Mouse (Mus musculus): ENCODE results near the gene Slc37a1. TPM values are rescaled to one million over a fixed set of nuclear protein-coding genes. Genes with fewer than 3 reads are reported as not detected.

Slc37a1 gene
- total RNA-seq, 2 experiments from 2014 or later: 6.2 to 6.3 TPM

- no peak for DNase-seq (ENCODE audit: low spot score in 2 of 2)
Measured at GRCm38 (mm10) chr17:31317521-31318272, 31.1 kb downstream of the Slc37a1 start.

GRCm38 (mm10) chr17:31318906-31319767 lies 32.5 kb downstream of the Slc37a1 start:
- no peak for DNase-seq (ENCODE audit: low spot score in 2 of 2)

GRCm38 (mm10) chr17:31321425-31321824 lies 34.8 kb downstream of the Slc37a1 start:
- DNase-seq (ENCODE audit: low spot score in 2 of 2): peak; percentile 62 to 82

- DNase-seq (ENCODE audit: low spot score in 2 of 2): no peak
Measured at GRCm38 (mm10) chr17:31322446-31322845, 35.9 kb downstream of the Slc37a1 start.

- DNase-seq (ENCODE audit: low spot score in 2 of 2): no peak
Measured at GRCm38 (mm10) chr17:31323379-31323778, 36.8 kb downstream of the Slc37a1 start.

DNA sequence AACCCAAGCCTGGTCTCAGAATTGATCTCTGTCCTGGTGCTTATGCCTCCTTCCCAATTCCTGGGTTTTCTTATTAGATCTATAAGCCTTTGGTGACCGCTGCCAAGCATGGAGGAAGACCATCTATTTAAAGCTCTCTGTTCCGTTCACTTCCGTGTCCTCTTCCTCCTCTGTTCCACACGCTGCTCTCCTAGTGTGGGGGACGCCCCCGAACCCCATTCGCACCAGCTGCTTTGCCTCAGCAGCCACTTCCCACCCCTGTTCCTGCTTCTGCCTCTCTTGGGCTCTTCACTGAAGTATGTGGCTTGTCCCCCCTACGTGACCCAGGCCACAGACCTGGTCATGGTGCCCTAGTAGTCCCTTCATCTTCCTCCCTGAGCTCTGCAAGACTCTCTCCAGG lies 37.6 kb downstream of the Slc37a1 start:
- peak in 1 of 2 experiments; percentile 58 for DNase-seq (ENCODE audit: low spot score in 2 of 2)

DNA sequence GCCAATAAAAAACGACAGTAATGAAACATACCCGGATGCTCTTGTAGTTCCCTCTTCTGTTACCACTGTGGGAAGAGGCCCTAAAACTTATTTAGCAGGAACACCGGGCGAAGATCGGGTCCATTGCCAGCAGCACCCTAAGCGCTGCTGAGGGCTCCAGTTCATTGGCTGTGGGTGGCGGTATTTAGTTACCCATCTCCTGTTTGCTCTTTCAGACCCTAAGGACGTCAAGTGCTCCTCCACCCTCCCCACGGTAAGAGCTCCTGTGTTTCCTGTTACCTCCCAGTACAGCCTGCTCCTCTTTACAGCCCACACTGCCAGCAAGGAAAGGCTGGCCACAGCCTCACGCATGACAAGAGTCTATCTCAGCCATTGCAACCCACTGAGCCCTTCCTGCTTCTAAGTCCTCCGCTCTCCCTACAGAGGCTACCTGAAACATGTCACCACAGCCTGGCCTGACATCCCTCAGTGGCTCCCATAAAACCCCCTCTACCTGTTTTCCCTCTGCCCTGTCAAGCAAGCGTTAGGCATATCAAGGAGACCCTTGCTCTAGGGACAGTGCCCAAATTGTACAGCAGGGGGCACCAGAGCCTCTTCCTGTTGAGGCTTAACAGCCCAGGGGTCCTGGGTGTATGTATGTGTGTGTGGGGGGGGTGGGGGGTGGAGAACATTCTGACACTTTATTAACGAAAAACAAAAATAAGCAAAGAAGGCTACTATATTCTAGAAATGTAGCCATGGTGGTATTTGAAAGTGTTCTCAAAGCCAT lies 39.0 kb downstream of the Slc37a1 start:
- no peak for DNase-seq (ENCODE audit: low spot score in 2 of 2)

GRCm38 (mm10) chr17:31326220-31326852 lies 39.7 kb downstream of the Slc37a1 start:
- DNase-seq (ENCODE audit: low spot score in 2 of 2): no peak

DNA sequence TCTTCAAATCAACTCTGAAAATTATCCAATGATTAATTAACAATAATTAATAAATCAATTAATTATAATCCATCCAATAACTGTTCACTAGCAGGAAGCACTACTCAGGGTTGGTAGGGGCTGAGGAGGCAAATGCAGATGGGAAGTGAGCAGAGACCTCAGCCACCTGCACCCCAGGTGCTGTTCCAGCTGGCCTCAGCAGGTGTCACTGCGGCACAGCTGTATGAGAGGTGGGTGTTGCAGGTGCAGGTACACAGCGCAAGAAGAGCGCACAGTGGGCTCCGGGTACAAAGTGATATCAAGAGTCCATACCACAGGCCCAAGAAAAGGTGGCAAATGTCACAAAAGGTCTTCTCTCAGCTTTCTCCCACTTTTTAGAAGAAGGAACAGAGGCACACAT lies 41.9 kb downstream of the Slc37a1 start:
- no peak for DNase-seq (ENCODE audit: low spot score in 2 of 2)

GRCm38 (mm10) chr17:31330622-31331021 lies 44.0 kb downstream of the Slc37a1 start:
- DNase-seq (ENCODE audit: low spot score in 2 of 2): peak in 1 of 2 experiments; percentile 78

GRCm38 (mm10) chr17:31331273-31331672 lies 44.7 kb downstream of the Slc37a1 start:
- no peak for DNase-seq (ENCODE audit: low spot score in 2 of 2)

- no peak for DNase-seq (ENCODE audit: low spot score in 2 of 2)
Measured at GRCm38 (mm10) chr17:31331920-31332319, 45.3 kb downstream of the Slc37a1 start.

- DNase-seq (ENCODE audit: low spot score in 2 of 2): no peak
Measured at GRCm38 (mm10) chr17:31332333-31332732, 45.7 kb downstream of the Slc37a1 start.

- peak in 1 of 2 experiments; percentile 58 for DNase-seq (ENCODE audit: low spot score in 2 of 2)
Measured at GRCm38 (mm10) chr17:31334509-31335260, 48.1 kb downstream of the Slc37a1 start.

- DNase-seq (ENCODE audit: low spot score in 2 of 2): no peak
Measured at GRCm38 (mm10) chr17:31335344-31336080, 48.9 kb downstream of the Slc37a1 start.

- DNase-seq (ENCODE audit: low spot score in 2 of 2): no peak
Measured at GRCm38 (mm10) chr17:31339769-31340168, 53.2 kb downstream of the Slc37a1 start.

- DNase-seq (ENCODE audit: low spot score in 2 of 2): peak in 1 of 2 experiments; percentile 42
Measured at GRCm38 (mm10) chr17:31342191-31342590, 55.6 kb downstream of the Slc37a1 start.

GRCm38 (mm10) chr17:31344172-31344801 lies 57.7 kb downstream of the Slc37a1 start:
- peak; percentile 41 to 83 for DNase-seq (ENCODE audit: low spot score in 2 of 2)

- no peak for DNase-seq (ENCODE audit: low spot score in 2 of 2)
Measured at GRCm38 (mm10) chr17:31344816-31345215, 58.2 kb downstream of the Slc37a1 start.
